Mouse (Mus musculus) 3134 (cell line): ENCODE results near the gene Paqr7.
"Not testable (repeated sequence)": the region's sequence is repeated elsewhere in the genome, so short reads cannot be mapped to it uniquely, and the experiment has no call there.

Experiments used
- DNase-seq: peaks from one replicate; pipeline ENCODE4 v3.0.0-alpha.2; 2011; ENCODE audit warnings: low spot score; ENCODE audit not compliant: insufficient read length; ENCODE audit errors: extremely low read depth

Paqr7 gene

GRCm38 (mm10) chr4:134498983-134499382 lies 2.5 kb downstream of the Paqr7 start:
- DNase-seq = not testable (repeated sequence)

- no peak for DNase-seq
Observed at GRCm38 (mm10) chr4:134501095-134501494, 4.6 kb downstream of the Paqr7 start.

- DNase-seq = no peak
Observed at GRCm38 (mm10) chr4:134503686-134504357, 7.3 kb downstream of the Paqr7 start.

GRCm38 (mm10) chr4:134505303-134505789 lies 8.8 kb downstream of the Paqr7 start:
- no peak for DNase-seq

GRCm38 (mm10) chr4:134505966-134506594 lies 9.6 kb downstream of the Paqr7 start:
- no peak for DNase-seq

- no peak for DNase-seq
Observed at GRCm38 (mm10) chr4:134506713-134507112, 10.2 kb downstream of the Paqr7 start.

GRCm38 (mm10) chr4:134510396-134510795 lies 13.9 kb downstream of the Paqr7 start:
- DNase-seq = no peak

GRCm38 (mm10) chr4:134510845-134511411 lies 14.4 kb downstream of the Paqr7 start, which contains the start of gene Aunip:
TSS of gene Aunip (plus strand) at chr4:134510999.
- peak; percentile 93 for DNase-seq

- DNase-seq = no peak
Observed at GRCm38 (mm10) chr4:134511730-134512129, 15.2 kb downstream of the Paqr7 start.

GRCm38 (mm10) chr4:134512798-134513197 lies 16.3 kb downstream of the Paqr7 start:
- no peak for DNase-seq

GRCm38 (mm10) chr4:134514309-134514930 lies 17.9 kb downstream of the Paqr7 start:
- no peak for DNase-seq

- no peak for DNase-seq
Observed at GRCm38 (mm10) chr4:134515614-134516013, 19.1 kb downstream of the Paqr7 start.

- DNase-seq = no peak
Observed at GRCm38 (mm10) chr4:134516981-134517380, 20.5 kb downstream of the Paqr7 start.

- no peak for DNase-seq
Observed at GRCm38 (mm10) chr4:134517719-134518118, 21.2 kb downstream of the Paqr7 start.

- no peak for DNase-seq
Observed at GRCm38 (mm10) chr4:134518541-134518940, 22.0 kb downstream of the Paqr7 start.

GRCm38 (mm10) chr4:134519281-134519680 lies 22.8 kb downstream of the Paqr7 start:
- no peak for DNase-seq

- no peak for DNase-seq
Observed at GRCm38 (mm10) chr4:134523447-134523846, 26.9 kb downstream of the Paqr7 start.

GRCm38 (mm10) chr4:134525806-134526205 lies 29.3 kb downstream of the Paqr7 start:
- DNase-seq = no peak

GRCm38 (mm10) chr4:134526220-134526619 lies 29.7 kb downstream of the Paqr7 start:
- no peak for DNase-seq

- no peak for DNase-seq
Observed at GRCm38 (mm10) chr4:134532928-134533327, 36.4 kb downstream of the Paqr7 start.

- no peak for DNase-seq
Observed at GRCm38 (mm10) chr4:134533421-134533820, 36.9 kb downstream of the Paqr7 start.
